8 mouse cellular contexts compared by ENCODE assay signal in genomic region chr13:59220156-59220555, GRCm38 (mm10).
A peak's percentile ranks its signal among the peaks of the same experiment; 100 is the strongest.
DNase-seq lines count a peak whose midpoint lies in the region; ATAC-seq and TF ChIP-seq lines count a peak whose summit lies in the region.

No protein-coding gene starts in this region.

- peaks cover 10% of the 10 kb centered on the region for H3K4me1 ChIP-seq in hindbrain, embryonic 10.5 days (replicated peaks)
- H3K4me1 ChIP-seq in hindbrain, embryonic 13.5 days (replicated peaks): no peaks in the 10 kb centered on the region
- H3K4me1 ChIP-seq in cortical plate, adult 2 months (ENCODE audit: control insufficient read depth, insufficient read depth, low read length): no peaks in the 10 kb centered on the region
- H3K4me1 ChIP-seq in kidney, embryonic 16.5 days (ENCODE audit: insufficient read depth, low read length): peaks cover 13% of the 10 kb centered on the region
- no peaks in the 10 kb centered on the region for H3K4me1 ChIP-seq in neural tube, embryonic 11.5 days (ENCODE audit: control insufficient read depth, insufficient read depth, low read length)

- no peak overlapping the region for H3K4me3 ChIP-seq in hindbrain, embryonic 10.5 days
- no peak overlapping the region for H3K4me3 ChIP-seq in hindbrain, embryonic 13.5 days
- no peak overlapping the region for H3K4me3 ChIP-seq in cortical plate, adult 2 months (ENCODE audit: insufficient read depth, low read length)
- no peak overlapping the region for H3K4me3 ChIP-seq in kidney, embryonic 16.5 days (ENCODE audit: low read length)
- no peak overlapping the region for H3K4me3 ChIP-seq in neural tube, embryonic 11.5 days (ENCODE audit: low read depth, low read length)

- WGBS in hindbrain, embryonic 10.5 days: 21% methylated on average over 7 of the region's 7 CpGs
- 26% methylated on average over 7 of the region's 7 CpGs for WGBS in hindbrain, embryonic 13.5 days
- 18% methylated on average over 7 of the region's 7 CpGs for WGBS in kidney, embryonic 16.5 days
- 25% methylated on average over 7 of the region's 7 CpGs for WGBS in neural tube, embryonic 11.5 days

- H3K4me2 ChIP-seq in hindbrain, embryonic 13.5 days: no peak overlapping the region
- H3K4me2 ChIP-seq in kidney, embryonic 16.5 days (replicated peaks; ENCODE audit: low read depth, low read length): peak overlapping the region; percentile 26
- no peak overlapping the region for H3K4me2 ChIP-seq in neural tube, embryonic 11.5 days (ENCODE audit: low read depth)

- TF ChIP-seq CTCF in cortical plate, adult 2 months (IDR thresholded peaks at IDR 0.05; ENCODE audit: extremely low read depth, insufficient read depth, low read length): peak; percentile 59

- H3K27me3 ChIP-seq in hindbrain, embryonic 10.5 days (ENCODE audit: insufficient read depth, poor library complexity, severe bottlenecking): no peaks in the 10 kb centered on the region
- H3K27me3 ChIP-seq in hindbrain, embryonic 13.5 days: no peaks in the 10 kb centered on the region
- no peaks in the 10 kb centered on the region for H3K27me3 ChIP-seq in kidney, embryonic 16.5 days (ENCODE audit: insufficient read depth, low read length)
- no peaks in the 10 kb centered on the region for H3K27me3 ChIP-seq in neural tube, embryonic 11.5 days (ENCODE audit: control insufficient read depth, insufficient read depth, low read length)

- ATAC-seq in hindbrain, embryonic 13.5 days (ENCODE audit: low FRiP score): no peak
- ATAC-seq in kidney, embryonic 16.5 days (ENCODE audit: low FRiP score, low TSS enrichment): peak; percentile 65
- no peak for ATAC-seq in neural tube, embryonic 11.5 days (ENCODE audit: insufficient read depth, low FRiP score, low TSS enrichment)

- peak; percentile 43 for DNase-seq in hindbrain, embryonic 10.5 days (ENCODE audit: low spot score)
- DNase-seq in R1 (ENCODE audit: low read depth, low spot score): peak; percentile 83
- peak; percentile 40 for DNase-seq in neural tube, embryonic 11.5 days (ENCODE audit: low spot score)
- no peak for DNase-seq in natural killer cell, adult 2 months (ENCODE audit: low spot score in 2 of 2)
- no peak for DNase-seq in B cell, adult 2 months

- no peak overlapping the region for H3K27ac ChIP-seq in hindbrain, embryonic 10.5 days
- no peak overlapping the region for H3K27ac ChIP-seq in hindbrain, embryonic 13.5 days
- H3K27ac ChIP-seq in cortical plate, adult 2 months (ENCODE audit: insufficient read depth, low read length): no peak overlapping the region
- H3K27ac ChIP-seq in kidney, embryonic 16.5 days (ENCODE audit: low read length): no peak overlapping the region
- H3K27ac ChIP-seq in neural tube, embryonic 11.5 days (ENCODE audit: low read depth, low read length): no peak overlapping the region

- no peak overlapping the region for H3K9ac ChIP-seq in hindbrain, embryonic 13.5 days
- H3K9ac ChIP-seq in kidney, embryonic 16.5 days (replicated peaks; ENCODE audit: low read length): no peak overlapping the region
- H3K9ac ChIP-seq in neural tube, embryonic 11.5 days (ENCODE audit: low read length): no peak overlapping the region

- H3K9me3 ChIP-seq in hindbrain, embryonic 10.5 days: no peaks in the 10 kb centered on the region; the same call in 1 of the 2 replicates
- no peaks in the 10 kb centered on the region for H3K9me3 ChIP-seq in hindbrain, embryonic 13.5 days
- peaks cover 3% of the 10 kb centered on the region; the same call in 1 of the 2 replicates for H3K9me3 ChIP-seq in kidney, embryonic 16.5 days (ENCODE audit: low read length)
- no peaks in the 10 kb centered on the region for H3K9me3 ChIP-seq in neural tube, embryonic 11.5 days (ENCODE audit: control insufficient read depth, low read length)

- TF ChIP-seq POLR2A in cortical plate, adult 2 months (IDR thresholded peaks at IDR 0.05; ENCODE audit: extremely low read depth, insufficient read depth, low read length): no peak

- H3K36me3 ChIP-seq in hindbrain, embryonic 10.5 days: no peaks in the 10 kb centered on the region
- no peaks in the 10 kb centered on the region for H3K36me3 ChIP-seq in hindbrain, embryonic 13.5 days
- H3K36me3 ChIP-seq in kidney, embryonic 16.5 days (ENCODE audit: insufficient read depth, low read length): no peaks in the 10 kb centered on the region
- no peaks in the 10 kb centered on the region for H3K36me3 ChIP-seq in neural tube, embryonic 11.5 days (ENCODE audit: control insufficient read depth, insufficient read depth, low read length)

Comparison
In these comparisons a context has a peak if more than half of its experiments do, and no peak if none do; other contexts are left out.
1. DNase-seq: peak in hindbrain, embryonic 10.5 days (single experiment), R1 (single experiment) and neural tube, embryonic 11.5 days (single experiment); none in natural killer cell, adult 2 months (0 of 2) and B cell, adult 2 months (0 of 2).